Mouse (Mus musculus) lung, postnatal 0 days (tissue): Measurements from ENCODE around the gene Fzd7.

Experiments used
- CTCF ChIP-seq: IDR thresholded peaks from 2 replicates; pipeline ENCODE4 v1.5.1; 2016; ENCODE audit warnings: antibody characterized with exemption, mild to moderate bottlenecking
- EP300 ChIP-seq: IDR thresholded peaks from 2 replicates; pipeline ENCODE4 v1.6.1; 2016; ENCODE audit warnings: antibody characterized with exemption, mild to moderate bottlenecking, control low read depth

DNA sequence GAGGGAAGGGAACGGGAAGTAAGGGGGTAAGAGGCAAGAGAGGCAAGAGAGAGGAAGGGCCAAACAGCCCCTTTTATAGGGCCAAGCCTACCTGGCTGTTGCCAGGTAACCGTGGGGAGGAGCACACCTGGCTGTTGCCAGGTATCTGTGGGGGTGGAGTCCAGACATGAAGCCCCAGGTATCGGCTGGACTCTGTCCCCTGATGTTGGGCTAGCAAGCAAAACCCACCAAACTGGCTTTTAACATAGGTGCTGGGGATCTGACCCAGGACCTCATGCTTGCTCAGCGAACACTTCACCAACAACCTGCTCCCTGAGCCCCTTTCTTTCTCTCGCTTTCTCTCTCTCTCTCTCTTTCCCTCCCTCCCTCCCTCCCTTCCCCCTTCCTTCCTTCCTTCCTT, 37.0 kb upstream of the Fzd7 start:
- TF ChIP-seq CTCF (no peak), EP300 (no peak)
